Mouse (Mus musculus) hindbrain, embryonic 12.5 days (tissue): ENCODE data around the gene Cpxcr1. TPM values are rescaled to one million over a fixed set of nuclear protein-coding genes. Genes with fewer than 3 reads are reported as not detected.

Experiments
- ATAC-seq: fragments of 200-750 bp; cut with Nextera tagmentation; 2 replicates; pipeline ENCODE4 v1.8.0; 2017; ENCODE audit warnings: moderate TSS enrichment; ENCODE audit not compliant: low FRiP score
- H3K27ac ChIP-seq: fragments of 300-500 bp; sonication (generic); 2 replicates; pipeline ENCODE4 v1.5.1; 2016; ENCODE audit warnings: mild to moderate bottlenecking
- H3K27me3 ChIP-seq: fragments of 300-500 bp; sonication (generic); 2 replicates; pipeline ENCODE4 v1.6.1; 2016; ENCODE audit warnings: mild to moderate bottlenecking
- H3K36me3 ChIP-seq: fragments of 300-500 bp; sonication (generic); 2 replicates; pipeline ENCODE4 v1.6.1; 2016; ENCODE audit warnings: mild to moderate bottlenecking
- H3K4me1 ChIP-seq: fragments of 300-500 bp; sonication (generic); 2 replicates; pipeline ENCODE4 v1.6.1; 2016
- H3K4me2 ChIP-seq: fragments of 300-500 bp; sonication (generic); replicated peaks from 2 replicates; pipeline ENCODE4 v1.6.1; 2016; ENCODE audit warnings: mild to moderate bottlenecking
- H3K4me3 ChIP-seq: fragments of 300-500 bp; sonication (generic); 2 replicates; pipeline ENCODE4 v1.5.1; 2016; ENCODE audit warnings: mild to moderate bottlenecking
- H3K9ac ChIP-seq: fragments of 300-500 bp; sonication (generic); 2 replicates; pipeline ENCODE4 v1.6.1; 2016; ENCODE audit warnings: mild to moderate bottlenecking, moderate library complexity
- H3K9me3 ChIP-seq: fragments of 300-500 bp; sonication (generic); replicated peaks from 2 replicates; pipeline ENCODE4 v1.6.1; 2016; ENCODE audit warnings: mild to moderate bottlenecking
- polyA plus RNA-seq: library from polyadenylated mRNA; unstranded; fragments of >200 nt; fragmentation: Nextera tagmentation; extraction: Ambion mirVana; gene quantifications from 2 replicates; pipeline ENCODE4 v1.2.1, GENCODE M21; 2016

The Cpxcr1 gene
- polyA plus RNA-seq, result not detected in 2 replicates

- Histone ChIP-seq H3K9ac (no peak within 1 kb of the TSS), H3K4me1 (no peaks in the 10 kb centered on the region), H3K4me2 (no peak within 1 kb of the TSS), H3K36me3 (no peaks in the 10 kb centered on the region), H3K27ac (no peak within 1 kb of the TSS), H3K9me3 (no peaks in the 10 kb centered on the region), H3K4me3 (no peak within 1 kb of the TSS), H3K27me3 (no peaks in the 10 kb centered on the region)
- no peak for ATAC-seq
Measured at GRCm38 (mm10) chrX:116448644-116449043, at the start of gene Cpxcr1. Cpxcr1 (plus strand) TSS chrX:116448944.

Other genes starting within 250 kb of the Cpxcr1 start
- gene H2afb2, start 232.2 kb downstream of the Cpxcr1 start, polyA plus RNA-seq, result not detected in 2 replicates